Mouse (Mus musculus) heart, adult 9 months (tissue): ENCODE results near the gene Neil1.

Experiments
- DNase-seq, 2 experiments: peaks; one replicate each; pipeline ENCODE4 v3.0.0; 2022; ENCODE audit warnings: low spot score in 2 of 2

The Neil1 gene

GRCm38 (mm10) chr9:57148144-57148878, at the start of gene Neil1:
TSS of gene Neil1 (minus strand) at chr9:57148305.
- peak; percentile 93 for DNase-seq

DNA sequence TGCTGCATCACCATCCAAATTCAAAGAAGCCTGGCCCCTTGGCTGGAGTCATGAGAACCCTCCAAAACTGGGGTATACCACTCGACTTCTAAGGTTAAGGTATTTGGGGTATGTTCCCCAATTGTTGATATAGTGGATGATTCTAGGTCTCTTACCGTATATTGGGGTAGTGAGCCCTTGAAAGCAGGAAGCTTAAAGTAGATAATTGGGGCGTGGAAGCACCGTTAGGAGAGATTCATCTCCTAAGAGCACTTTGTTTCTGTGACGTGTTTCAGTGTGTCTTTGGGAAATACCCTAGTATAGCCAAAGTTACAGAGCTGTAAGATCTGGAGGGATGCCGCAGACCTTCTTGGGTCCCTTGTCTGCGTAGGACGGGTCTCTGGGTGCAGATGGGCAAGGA, 49.3 kb upstream of the Neil1 start:
- DNase-seq: no peak

DNA sequence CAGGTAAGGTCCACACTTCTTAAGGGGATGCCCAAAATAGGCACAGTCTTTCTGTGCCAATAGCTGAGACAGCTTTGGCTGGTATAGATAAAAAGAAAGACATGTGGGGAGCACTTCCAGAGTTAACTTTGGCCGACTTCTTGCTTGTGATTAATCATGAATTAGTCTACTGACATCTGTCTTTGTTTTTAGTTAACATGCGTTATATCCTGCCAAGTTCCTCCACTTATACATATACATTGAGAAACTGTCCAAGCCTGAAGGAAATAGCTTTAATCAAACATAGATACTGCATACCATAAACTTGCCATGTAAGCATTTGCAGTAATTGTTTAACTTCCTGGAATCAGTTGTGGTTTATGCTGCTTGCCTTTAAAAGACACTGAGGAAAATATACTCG, 48.6 kb upstream of the Neil1 start:
- DNase-seq: no peak

DNA sequence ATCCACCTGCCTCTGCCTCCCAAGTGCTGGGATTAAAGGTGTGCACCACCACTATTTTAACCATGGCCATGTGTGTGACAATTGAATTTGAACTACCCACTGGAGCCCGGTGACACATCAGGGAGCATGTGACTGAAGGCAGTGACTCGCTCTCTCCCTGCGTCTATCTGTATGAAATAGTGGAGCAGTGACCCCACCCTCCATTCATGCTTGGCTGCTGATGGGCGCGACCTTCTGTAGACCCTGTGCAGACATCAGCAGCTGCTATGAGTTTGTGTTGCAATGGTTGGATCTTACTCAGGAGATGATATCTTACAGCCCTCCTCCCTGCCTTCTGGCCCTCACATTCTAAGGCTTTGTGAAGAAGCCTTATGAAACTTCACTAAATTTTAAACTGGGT, 20.3 kb upstream of the Neil1 start:
- no peak for DNase-seq

DNA sequence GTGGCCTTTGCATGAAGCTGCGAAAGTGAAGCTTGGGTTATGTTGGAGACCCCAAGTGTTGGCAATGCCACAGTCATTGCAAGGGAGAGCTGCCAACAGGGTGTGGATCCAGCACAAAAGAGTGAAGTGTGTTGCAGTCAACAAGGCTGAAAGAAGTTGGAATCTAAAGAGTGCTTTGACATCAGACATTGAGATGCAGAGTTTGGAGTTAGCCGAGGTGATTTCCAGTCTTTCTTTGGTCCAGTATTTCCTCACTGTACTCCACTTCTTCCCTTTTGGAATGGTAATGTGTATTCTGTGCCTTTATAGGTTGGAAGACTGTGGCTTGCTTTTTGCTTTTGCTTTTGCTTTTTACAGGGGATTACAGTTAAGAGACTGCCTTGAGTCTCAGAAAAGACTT, 18.1 kb upstream of the Neil1 start:
- DNase-seq: no peak

- no peak for DNase-seq
These were observed 15.0 kb upstream of the Neil1 start for GRCm38 (mm10) chr9:57163137-57163536.

DNA sequence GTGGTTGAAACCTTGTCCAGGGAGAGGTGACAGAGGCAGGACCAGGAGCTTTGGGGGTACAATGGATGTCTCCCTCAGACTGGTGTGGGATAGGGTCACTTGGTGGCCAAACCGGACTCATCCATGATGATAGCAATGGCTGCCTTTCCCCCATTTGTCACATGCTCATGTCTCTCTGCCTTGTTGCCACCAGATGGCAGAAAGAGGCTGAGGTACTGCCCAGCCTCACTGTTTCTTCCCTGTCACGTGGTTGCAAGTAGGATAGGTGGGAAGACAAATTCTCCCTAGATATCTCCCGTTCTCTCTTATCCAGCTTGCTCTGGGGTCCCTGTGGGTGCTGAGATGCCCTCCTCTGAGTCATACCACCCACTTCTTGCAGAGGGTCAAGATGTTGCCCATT, 14.4 kb upstream of the Neil1 start:
- DNase-seq: no peak

- no peak for DNase-seq
These were observed 10.4 kb upstream of the Neil1 start for GRCm38 (mm10) chr9:57158506-57158905.

- DNase-seq: peak; percentile 93 to 96
These were observed 9.9 kb upstream of the Neil1 start, which contains the start of gene Commd4 for GRCm38 (mm10) chr9:57158013-57158470. TSS of gene Commd4 (minus strand) at chr9:57158331.

GRCm38 (mm10) chr9:57157499-57157898, 9.4 kb upstream of the Neil1 start:
- DNase-seq: no peak

DNA sequence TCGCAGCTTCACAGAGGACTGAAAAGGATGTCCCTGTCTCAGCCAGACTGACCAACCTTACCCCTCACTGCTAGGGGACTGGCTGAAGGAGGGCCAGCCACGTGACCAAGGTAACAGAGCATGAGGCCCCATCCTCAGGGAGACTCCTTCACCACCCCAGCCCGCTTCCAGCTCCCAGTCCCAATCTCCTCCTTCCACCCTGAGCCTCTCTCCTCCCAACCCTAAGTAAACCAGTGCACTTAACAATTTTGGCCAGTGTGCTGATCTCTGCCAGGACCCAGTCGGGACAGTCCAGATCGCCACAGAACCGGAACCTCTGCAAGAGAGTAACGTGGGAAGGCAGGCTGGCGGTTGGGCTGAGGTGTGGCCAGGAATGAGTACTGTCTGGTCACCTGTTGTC, 8.7 kb upstream of the Neil1 start:
- DNase-seq: no peak

GRCm38 (mm10) chr9:57156383-57156782, 8.3 kb upstream of the Neil1 start:
- DNase-seq: no peak

DNA sequence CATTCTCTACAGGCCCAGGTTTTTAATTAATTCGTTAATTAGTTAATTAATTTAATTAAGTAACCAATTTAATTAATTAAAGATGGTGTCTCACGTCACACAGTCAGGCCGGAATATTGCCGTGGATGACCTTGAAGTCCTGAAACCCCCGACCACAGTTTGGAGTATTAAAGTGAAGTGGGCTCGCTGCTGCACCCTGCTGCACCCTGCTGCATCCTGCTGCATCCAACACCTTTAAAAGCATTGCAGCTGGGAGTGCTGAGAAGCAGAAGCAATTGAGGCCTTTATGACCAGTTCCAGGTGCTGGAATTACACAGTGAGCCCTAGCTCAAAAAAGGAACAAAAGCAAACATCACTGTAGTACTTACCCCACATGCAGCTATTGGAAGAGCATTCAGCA, 4.2 kb upstream of the Neil1 start:
- DNase-seq: no peak

DNA sequence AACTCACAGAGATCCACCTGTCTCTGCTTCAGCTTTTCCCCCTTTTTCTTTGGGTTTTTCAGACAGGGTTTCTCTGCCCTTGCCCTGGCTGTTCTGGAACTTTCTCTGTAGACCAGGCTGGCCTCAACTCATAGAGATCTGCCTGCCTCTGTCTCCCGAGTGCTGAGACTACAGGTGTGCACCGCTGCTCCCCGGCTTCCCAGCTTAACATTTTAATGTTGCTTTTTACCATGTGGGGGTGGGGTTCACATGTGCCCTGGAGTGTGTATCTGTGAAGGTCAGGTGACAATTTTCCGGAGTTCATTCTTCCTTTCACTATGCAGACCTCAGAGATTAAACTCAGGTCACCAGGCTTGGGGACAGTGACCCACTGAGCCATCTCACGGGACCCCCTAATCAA, 2.1 kb upstream of the Neil1 start:
- DNase-seq: no peak

GRCm38 (mm10) chr9:57149021-57149420, 916 bp upstream of the Neil1 start:
- no peak for DNase-seq

DNA sequence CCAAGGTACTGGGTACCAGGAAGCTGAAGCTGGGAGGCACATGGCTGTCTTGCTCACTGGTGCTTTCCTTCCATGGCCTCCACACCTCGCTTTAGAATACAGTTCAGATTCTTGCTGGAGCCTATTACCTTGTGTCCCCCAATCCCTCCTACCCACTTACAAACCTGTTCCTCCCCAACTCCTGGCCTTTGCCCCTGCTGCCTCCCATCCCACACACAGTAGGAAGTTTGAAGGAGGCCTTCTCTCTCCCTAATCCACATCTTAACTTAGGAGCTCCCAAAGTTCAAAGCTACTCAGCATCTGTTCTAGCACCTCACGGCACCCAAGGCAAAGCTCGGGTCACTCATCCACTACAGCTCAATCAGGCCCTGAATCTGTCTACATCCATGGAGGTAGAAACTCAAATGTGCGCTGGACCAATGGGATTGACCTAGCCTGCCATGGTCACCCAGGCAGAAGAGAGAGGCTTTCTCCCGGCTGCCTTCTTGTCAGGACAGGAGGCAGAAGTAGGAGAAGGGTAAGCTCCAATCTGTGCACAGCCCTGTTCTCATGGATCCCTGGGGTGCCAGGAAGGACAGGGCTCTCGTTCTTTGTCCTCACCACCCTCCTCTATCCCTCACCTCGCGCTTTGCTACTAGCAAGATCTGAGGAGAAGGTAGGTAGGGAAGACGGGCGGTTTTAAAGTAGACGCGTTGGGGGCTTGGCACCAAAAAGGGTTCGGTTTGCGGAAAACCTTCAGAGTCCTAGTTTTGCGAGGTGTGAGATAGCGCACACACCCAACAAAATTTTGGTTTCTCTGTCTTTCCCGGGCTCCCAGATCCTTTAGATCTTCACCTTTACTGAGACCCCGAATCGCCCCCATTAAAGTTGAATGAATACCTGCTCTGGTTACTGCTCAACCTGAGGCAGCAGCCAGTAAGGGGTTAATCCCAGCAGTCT, 631 bp downstream of the Neil1 start:
- DNase-seq: peak in 1 of 2 experiments; percentile 19

GRCm38 (mm10) chr9:57146451-57147066, 1.5 kb downstream of the Neil1 start:
- no peak for DNase-seq

GRCm38 (mm10) chr9:57144830-57145229, 3.3 kb downstream of the Neil1 start:
- DNase-seq: no peak

DNA sequence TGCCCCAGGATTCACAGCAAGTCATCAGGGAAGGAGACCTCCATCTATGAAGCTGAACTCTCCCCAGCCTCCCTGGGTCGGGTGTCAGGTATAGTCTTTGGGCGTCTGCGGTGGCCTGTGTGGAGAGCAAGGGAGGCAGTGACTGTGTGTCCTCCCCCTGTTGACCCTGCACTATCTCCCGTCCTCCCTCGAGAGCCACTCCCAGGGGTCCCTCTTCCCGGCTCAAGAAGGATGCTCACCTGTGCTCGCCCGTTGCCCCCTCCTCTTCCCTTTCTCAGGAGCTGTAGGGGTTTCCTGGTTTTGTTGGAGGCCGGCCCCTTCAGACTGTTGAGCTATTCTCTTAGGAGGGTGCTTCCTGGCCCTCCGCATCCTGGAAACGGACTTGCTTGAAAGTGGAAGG, 4.9 kb downstream of the Neil1 start:
- no peak for DNase-seq

DNA sequence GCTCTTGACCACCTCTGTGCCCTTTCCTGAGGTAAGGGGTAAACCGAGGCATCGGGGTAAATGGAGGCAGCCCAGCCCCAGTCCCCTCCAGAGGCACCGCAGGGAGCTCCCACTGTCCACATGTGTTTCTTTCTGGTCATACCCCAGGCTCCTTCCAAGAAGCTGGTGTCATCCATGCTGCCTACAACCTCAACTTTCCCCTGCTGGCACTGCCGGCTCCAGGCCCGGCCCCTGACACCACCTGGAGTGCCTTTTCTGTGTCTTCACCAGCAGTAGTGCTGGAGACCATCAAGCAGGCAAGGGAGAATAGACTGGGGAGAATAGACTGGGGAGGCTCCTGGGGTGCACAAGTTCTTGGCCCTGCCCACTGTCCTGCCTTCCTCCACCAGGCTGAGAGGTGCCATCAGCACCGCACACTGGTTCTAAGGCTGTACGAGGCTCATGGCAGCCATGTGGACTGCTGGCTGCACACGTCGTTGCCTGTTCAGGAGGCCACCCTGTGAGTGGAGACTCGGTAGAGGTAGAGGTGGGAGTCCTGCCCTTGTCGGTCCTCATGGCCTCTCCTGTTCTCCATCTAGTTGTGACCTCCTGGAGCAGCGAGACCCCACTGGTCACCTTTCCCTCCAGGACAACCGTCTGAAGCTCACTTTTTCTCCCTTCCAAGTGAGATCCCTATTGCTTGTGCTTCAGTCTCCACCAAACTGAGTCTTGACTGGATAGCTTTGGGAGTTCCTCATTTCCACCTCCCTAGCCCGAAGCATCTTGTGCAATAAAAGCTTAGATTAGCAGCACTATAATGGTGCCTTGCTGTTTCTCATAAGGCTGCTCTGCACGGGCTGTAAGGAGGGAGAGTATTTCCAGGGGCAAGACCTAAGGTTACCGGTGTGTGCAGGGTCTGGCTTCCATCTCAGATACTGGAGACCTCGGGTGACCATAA, 6.4 kb downstream of the Neil1 start:
- DNase-seq: no peak

GRCm38 (mm10) chr9:57139571-57139970, 8.5 kb downstream of the Neil1 start:
- no peak for DNase-seq
